Mouse (Mus musculus) testis, adult 2 months (tissue): ENCODE results near the gene Asb4.

Source experiments
- CTCF ChIP-seq: fragments of 200-500 bp; IDR thresholded peaks from 2 replicates; pipeline ENCODE4 v1.5.1; 2012; ENCODE audit warnings: low read depth, mild to moderate bottlenecking, inconsistent platforms, low read length, moderate library complexity; ENCODE audit not compliant: control insufficient read depth, insufficient read depth, insufficient replicate concordance
- POLR2A ChIP-seq: fragments of 200-500 bp; IDR thresholded peaks from 2 replicates; pipeline ENCODE4 v1.6.1; 2012; ENCODE audit warnings: low read depth, mild to moderate bottlenecking, inconsistent platforms, low read length, moderate library complexity; ENCODE audit not compliant: control insufficient read depth

DNA sequence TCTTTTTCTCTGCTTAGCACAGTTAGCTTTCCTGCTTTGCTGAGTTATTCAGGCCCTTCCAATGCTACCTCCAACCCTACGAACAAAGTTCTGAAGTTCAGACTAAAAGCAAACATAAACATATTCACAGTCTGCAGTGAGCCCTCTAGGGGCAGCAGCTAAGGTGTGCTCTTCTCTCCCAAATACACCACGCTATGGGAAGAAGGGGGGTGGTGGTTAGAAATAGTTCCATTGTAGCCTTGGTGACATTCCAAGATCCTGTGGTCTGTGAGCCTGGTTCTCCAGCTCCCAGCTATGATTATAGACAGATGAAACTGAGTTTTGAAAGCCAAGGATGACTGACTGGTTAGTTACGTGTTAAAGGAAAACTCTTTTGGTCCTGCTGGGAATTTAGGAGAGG lies 13.6 kb downstream of the Asb4 start:
- no peak for TF ChIP-seq POLR2A
- no peak for TF ChIP-seq CTCF
